Mouse (Mus musculus) ZHBTc4 (cell line): ENCODE data around the gene Fem1a.

ENCODE experiments used
- DNase-seq: peaks from one replicate; pipeline ENCODE4 v3.0.0-alpha.2; 2011; ENCODE audit warnings: low read depth, low spot score

Gene Fem1a

DNA sequence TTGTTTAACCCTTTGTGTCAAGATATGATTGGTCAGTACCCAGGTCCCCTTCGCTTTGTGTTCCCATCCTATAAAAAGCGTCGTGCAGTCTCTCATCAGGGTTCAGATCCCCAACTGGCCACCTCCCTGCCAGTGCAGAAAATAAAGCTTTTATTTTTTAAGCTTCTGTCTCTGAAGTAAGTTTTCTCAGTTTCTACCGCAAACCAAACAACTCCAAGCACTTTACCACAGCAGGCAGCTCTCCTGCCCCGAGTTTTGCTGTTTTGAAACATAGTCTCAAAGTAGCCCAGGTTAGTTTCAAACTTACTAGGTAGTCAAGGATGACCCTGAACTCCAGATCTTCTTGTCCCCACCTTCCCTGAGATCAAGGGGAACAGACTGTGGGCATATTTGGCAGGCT, 21.7 kb downstream of the Fem1a start:
- DNase-seq = no peak

DNA sequence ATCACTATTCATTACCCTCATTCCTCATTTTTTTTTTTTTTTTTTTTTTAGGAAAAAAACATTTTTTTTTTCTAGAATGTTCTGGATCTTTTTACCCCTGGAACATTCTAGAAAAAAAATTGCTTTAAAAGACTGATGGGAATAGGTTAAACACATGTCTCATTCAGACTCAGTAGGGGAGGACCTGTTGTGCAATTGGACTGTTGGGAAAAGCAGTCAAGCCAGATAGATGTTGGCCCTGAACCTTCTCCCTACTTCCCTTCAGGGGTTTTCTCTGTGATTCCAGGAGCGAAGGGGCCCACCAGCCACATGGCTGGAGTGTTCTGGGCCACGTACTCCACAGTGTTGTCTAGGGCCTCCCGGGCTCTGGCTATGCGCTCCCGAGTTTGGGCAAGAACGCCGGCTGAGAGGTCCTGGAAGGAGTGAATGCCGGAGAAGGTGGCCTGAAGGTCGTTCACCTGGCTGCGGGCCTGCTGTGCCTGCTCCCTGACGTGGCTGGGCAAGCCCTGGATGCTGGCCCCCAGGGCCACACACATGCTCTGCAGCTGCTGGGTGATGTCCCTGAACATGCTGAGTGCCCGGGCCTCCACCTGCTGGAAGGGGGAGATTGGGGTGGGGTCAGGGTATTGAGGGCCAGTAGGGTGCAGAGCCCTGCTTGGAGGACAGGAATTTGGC, 23.0 kb downstream of the Fem1a start:
- no peak for DNase-seq

- DNase-seq = peak; percentile 66
These were observed 24.6 kb downstream of the Fem1a start for GRCm38 (mm10) chr17:56281193-56281592.

GRCm38 (mm10) chr17:56282802-56283201, 26.2 kb downstream of the Fem1a start:
- no peak for DNase-seq

DNA sequence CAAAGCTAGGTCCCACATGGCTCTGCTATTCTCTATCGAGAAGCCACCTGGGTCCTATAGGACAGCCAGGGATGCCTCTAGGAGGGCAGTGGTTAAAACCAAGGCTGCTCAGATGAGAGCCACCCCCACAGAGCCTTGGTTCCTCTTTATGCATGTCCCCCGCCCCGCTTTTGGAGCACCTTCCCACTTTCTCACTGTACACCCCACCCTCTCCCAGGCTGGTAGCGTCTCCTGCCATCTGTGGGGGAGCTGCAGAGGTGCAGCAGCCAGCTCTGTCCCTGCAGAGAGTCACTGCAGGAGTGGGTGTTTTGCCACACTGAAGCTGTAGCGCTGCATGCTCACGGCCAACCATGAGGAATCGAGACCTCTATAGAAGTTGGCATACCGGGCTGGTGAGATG, 26.7 kb downstream of the Fem1a start:
- no peak for DNase-seq

DNA sequence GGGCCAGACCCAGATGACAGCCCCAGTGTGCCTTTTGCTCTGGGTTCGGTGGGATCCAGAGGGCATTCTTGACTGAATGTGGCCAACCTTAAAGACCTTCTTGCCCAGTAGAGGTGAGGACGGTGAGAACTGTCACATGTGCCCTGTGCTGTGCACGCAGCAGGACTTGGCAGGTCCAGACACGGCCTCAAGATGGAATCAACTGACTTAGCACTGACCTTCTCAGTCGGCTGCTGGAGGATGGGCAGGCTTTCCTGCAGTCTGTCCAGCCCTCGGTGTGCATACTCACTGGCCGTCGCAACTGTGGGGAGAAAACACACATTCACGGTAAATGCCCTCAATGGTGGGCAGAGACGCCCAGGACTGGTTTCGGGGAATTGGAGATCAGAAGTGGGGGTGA, 29.4 kb downstream of the Fem1a start:
- no peak for DNase-seq

GRCm38 (mm10) chr17:56287830-56288229, 31.2 kb downstream of the Fem1a start:
- peak; percentile 85 for DNase-seq

GRCm38 (mm10) chr17:56288866-56289265, 32.3 kb downstream of the Fem1a start:
- no peak for DNase-seq

DNA sequence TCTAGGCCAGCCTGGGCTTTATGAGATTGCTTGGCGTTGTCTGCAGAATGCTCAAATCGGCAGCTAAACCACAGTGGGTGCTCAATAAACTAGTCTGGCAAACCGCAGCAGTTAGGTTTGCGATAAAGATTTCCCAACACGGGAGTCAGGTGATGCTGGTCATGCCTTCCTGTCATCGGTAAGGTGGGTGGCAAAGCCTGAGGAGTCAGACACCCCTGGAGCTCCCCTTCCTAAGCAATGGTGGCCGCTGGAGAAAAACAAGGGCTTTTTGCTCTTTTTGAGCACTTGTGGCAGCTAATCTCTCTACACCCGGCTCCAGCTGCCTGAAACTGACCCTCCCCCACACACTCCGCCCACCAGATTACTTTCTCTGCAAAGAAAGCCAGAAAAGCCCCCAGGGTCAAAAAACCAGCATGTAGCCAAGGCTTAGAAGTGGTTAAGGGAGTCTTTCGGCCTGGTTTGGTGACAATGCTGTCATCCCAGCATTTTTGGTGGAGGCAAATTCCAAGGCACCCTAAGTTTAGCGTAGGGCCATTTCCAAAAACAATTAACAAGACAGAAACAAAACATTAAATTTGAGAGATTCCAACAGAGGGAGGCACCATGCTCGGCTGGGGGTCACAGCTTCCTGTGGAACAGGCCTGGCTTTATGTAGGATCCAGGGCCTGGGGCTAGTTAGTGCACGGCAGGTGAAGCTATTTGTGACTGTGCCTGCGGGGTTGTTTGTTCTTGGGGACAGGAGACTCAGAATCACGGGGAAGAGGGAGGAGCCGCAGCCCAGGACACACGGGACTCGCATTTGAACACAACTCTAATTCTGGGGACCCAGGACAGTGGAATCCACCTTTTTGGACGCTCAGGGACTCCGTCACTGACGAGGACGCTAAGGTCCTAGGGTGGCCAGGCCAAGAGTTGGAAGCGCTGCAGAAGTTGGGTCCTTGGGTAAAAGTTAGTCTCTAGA, 33.0 kb downstream of the Fem1a start:
- peak; percentile 95 for DNase-seq

DNA sequence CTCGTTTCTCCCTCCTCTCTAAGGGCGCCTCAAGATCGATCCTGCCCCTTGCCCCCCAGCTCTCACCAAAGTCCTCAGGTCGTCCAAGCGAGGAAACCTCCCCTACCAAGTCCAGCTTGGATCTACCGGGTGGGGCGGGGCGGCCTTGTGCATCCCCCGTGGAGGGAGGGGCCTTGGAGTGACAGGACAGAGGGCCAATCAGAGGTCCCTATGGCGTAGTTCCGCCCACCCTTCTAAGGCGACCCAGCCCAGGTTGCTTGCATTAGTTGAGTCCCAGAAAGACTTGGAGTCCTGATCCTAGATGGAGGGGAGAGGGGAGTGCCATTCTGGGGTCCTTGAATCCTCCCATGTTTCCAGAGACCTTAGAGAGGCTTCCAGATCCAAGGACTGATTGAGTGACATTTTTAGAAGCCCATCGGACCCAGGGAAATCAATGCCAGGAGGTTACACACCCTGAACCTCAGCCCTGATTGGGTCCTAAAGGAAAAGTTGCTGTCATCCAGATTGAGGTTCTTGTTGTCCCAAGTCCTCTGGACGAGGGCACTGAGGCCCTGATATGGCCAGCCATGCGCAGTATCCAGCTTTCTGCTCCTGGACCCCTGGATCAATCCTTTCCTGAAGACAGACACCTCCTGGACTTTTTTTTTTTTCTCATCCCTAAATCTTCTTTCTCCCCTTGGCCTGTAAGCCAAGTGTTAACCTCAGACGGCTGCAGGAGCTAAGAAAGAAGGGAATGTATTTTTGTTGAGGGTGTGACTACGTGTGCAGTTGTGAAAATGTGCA, 34.0 kb downstream of the Fem1a start:
- peak; percentile 97 for DNase-seq

DNA sequence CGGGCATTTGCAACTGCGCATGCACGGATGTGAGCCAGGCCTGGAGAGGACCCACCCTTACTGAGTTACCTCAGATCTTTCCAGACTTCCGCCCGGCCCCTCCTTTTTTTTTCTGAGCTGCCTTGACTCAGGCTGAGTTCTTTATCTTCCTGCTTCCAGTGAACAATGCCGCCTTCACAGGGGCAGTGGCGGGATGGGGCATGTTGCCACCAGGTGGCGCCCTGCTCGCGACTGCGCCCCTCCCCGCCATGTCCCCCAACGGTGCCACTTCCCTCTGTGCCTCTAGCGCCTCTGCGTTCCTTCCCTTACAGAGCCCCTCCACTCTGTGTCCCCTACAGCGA, 34.5 kb downstream of the Fem1a start:
- DNase-seq = peak; percentile 97

DNA sequence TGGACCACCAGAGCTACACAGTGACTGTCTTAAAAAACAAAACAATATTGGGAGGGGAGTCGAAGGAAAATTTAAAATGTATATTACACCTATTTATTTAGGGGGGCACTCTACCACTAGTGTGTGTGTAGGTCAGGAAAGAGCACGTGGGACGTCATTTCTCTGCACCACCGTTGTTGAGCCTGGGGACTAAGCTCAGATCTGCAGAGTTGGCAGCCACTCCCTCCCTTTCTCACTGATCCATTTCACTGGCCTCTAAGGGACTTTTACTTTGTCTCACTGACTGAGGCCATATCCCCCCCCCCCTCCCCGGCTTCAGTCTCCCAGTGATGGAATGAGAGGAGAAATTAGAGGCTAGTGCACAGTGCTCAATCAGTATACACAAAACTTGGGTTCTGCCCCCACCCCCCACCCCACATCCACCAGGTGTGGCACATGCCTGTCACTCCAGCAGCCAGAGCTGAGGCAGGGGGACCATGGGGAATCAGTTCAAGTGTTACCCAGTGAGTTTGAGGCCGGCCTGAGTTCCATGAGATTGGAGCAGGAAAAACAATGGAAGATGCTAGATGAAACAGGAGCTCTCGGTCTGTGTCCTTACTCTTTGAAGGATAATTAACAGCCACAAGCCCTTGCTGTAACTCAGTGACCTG, 35.3 kb downstream of the Fem1a start:
- no peak for DNase-seq

GRCm38 (mm10) chr17:56292531-56293222, 36.1 kb downstream of the Fem1a start, which contains the start of gene Plin3:
Plin3 (minus strand) TSS chr17:56292873.
- no peak for DNase-seq

DNA sequence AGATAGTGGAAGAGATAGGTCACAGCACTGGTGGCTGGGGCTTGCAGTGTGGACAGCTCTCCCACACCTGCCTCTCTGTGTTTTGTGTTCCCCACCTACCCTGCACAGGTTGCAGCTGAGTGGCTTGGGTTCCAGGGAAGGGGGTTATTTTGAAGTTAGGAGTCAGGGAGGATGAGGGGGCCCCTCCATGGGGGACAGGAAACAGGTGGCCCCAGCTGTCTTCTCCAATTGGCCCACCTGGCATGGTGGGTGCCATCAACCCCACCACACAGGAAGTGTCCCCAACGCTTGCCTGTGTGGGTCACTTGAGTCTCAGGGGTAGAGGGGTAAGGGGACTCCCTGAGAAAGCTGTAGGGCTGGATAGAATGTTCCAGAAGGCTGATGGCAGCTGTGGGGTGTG, 36.7 kb downstream of the Fem1a start:
- no peak for DNase-seq

DNA sequence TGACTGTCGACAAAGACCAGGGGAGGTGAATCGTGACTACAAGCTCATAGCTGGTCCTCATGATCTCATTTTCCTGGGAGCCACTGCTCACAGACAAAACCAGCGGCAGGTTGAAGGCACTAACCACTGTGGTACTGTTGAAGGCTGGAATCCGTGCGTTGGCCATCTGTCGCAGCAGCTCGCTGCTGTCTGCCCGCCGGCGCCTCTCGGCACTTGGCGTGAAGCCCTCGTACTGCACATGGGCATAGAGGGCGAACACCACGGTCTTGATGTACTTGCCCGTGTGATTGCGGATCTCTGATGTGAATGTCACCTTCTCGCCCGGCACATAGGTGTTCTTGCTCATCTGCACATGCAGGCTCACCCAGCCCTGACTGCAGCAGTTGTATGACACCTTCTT, 37.6 kb downstream of the Fem1a start:
- DNase-seq = no peak

DNA sequence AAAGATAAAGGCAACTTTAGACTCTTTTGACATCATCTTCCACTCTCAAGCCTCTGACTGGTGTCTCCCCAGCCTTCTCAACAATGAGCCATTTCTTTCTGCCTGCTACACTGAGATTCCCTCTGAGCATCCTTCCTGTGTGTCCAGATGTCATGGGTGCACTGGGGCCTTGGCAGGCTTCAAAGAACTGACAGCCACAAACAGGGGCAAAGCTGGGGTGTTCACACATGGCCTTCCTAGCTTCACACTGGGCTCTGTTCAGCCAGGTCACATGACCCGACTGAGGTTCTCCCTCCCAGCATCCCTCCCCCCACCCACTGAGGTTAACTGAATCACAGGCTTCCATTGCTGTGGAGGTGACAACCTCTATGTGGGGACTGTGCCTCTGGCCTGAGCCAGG, 39.6 kb downstream of the Fem1a start:
- no peak for DNase-seq

- peak; percentile 58 for DNase-seq
These were observed 41.6 kb downstream of the Fem1a start for GRCm38 (mm10) chr17:56298238-56298637.

DNA sequence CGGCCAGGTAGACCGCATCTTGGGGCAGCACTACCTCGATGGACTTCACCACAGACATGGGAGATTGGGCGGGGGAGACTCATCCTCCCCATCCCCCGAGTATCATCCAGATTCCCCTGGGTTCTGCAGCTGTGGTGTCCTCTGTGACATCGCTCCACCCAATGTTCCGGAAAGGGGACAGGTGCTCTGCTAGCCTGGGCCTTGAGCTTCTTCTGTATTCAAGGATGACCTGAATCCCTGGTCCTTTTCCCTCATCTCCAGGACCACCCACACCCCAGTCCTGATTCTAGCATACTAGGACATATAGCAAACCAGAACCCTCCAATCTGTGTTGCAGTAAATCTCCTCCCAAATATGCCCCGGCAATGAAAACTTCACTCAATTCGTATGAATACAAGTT, 43.6 kb downstream of the Fem1a start, which contains the start of gene Arrdc5:
Gene Arrdc5 (minus strand): TSS at position 101 of the 400 bp plus-strand sequence.
- no peak for DNase-seq

- no peak for DNase-seq
These were observed 45.9 kb downstream of the Fem1a start for GRCm38 (mm10) chr17:56302363-56302996.

GRCm38 (mm10) chr17:56303160-56303846, 46.7 kb downstream of the Fem1a start, which contains the start of gene Uhrf1:
Uhrf1 (plus strand) TSS chr17:56303321.
- peak; percentile 97 for DNase-seq
